Mouse (Mus musculus): ENCODE data around the gene Cdc42bpb.

DNA sequence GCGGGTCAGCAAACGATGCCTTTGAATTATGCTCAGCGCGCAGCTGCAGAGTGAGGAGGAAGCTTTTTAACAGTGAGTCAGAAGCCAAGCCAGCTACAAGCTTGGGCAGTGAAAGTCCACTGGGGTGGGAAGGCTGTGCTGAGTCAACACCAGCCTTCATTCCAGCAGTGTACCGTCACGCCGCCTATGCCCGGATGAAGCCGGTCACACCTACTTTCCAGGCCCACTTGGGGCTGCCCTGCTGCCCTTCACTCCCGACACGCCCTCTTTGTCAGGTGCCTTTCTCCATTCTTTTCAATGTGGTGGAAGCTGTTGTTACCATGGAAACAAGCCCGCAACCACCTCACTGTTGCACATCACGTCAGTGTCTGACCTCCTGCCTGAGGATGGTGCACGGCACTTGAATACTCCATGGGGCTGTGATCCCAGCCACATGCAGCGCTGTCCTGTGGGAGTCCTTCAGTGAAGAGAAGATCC lies 24.0 kb downstream of the Cdc42bpb start:
- TF ChIP-seq CTCF (conservative IDR thresholded peaks at IDR 0.05 in 1 of 2, IDR thresholded peaks at IDR 0.05 in 1 of 2; ENCODE audit: low read depth in 2 of 2, low read length in 2 of 2) (no peak), ZC3H11A (IDR thresholded peaks at IDR 0.05; ENCODE audit: low read depth, low read length) (no peak), POLR2A (IDR thresholded peaks at IDR 0.05; ENCODE audit: low read depth, low read length) (no peak), CHD2 (IDR thresholded peaks at IDR 0.05; ENCODE audit: low read length) (no peak), E2F4 (IDR thresholded peaks at IDR 0.05; ENCODE audit: insufficient replicate concordance, low read depth, low read length) (no peak), MXI1 (IDR thresholded peaks at IDR 0.05; ENCODE audit: low read depth, low read length) (no peak), IRF4 (IDR thresholded peaks at IDR 0.05; ENCODE audit: low read depth, low read length) (no peak), ZNF384 (IDR thresholded peaks at IDR 0.05; ENCODE audit: low read depth, low read length) (no peak), EP300 (IDR thresholded peaks at IDR 0.05; ENCODE audit: low read length) (no peak), BHLHE40 (IDR thresholded peaks at IDR 0.05; ENCODE audit: low read depth, low read length) (no peak), POLR2AphosphoS2 (IDR thresholded peaks at IDR 0.05; ENCODE audit: low read depth, low read length) (no peak), MAX (IDR thresholded peaks at IDR 0.05; ENCODE audit: low read length) (no peak)
